Mouse (Mus musculus): ENCODE data around the gene Cmss1. TPM values are rescaled to one million over a fixed set of nuclear protein-coding genes. Genes with fewer than 3 reads are reported as not detected.
A peak's percentile ranks its signal among the peaks of the same experiment; 100 is the strongest.

Cmss1 gene
- polyA plus RNA-seq, 1 experiment from 2014 or later, result 27.5 TPM

DNA sequence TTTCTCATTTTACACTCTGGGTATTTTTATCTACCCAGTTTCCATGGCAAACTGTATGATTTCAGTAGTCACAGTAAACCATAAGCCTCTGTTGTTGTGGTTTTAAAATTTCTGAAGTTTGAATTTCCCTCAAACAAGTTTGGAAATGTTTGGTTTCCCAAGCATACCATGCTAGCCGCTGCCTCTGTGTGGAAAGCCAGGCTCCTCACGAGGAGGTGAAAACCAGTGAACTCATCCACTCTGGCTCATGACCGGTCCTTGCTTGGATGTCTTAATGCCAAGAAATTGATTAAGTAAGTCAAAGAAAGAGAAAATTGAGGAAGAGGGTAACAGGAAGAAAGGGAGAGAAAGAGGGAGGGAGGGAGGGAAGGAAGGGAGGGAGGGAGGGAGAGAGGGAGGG, 48.4 kb downstream of the Cmss1 start:
- Histone ChIP-seq H3K4me1 (replicated peaks) (peaks cover 32% of the 10 kb centered on the region), H3K27ac (ENCODE audit: poor library complexity, severe bottlenecking) (no peak overlapping the region), H3K27me3 (replicated peaks) (no peaks in the 10 kb centered on the region), H3K4me2 (no peak overlapping the region), H3K9me3 (replicated peaks) (no peaks in the 10 kb centered on the region), H3K9ac (no peak overlapping the region), H3K4me3 (no peak overlapping the region), H3K36me3 (peaks cover 9% of the 10 kb centered on the region)
- WGBS, result 83% methylated on average over 3 of the region's 3 CpGs
- no peak for ATAC-seq (ENCODE audit: insufficient number of reproducible peaks, low FRiP score)

GRCm38 (mm10) chr16:57556244-57556643, 50.4 kb downstream of the Cmss1 start:
- no peak overlapping the region for H3K9ac ChIP-seq
- H3K9me3 ChIP-seq (replicated peaks), result no peaks in the 10 kb centered on the region
- no peak overlapping the region for H3K27ac ChIP-seq (ENCODE audit: poor library complexity, severe bottlenecking)
- peaks cover 34% of the 10 kb centered on the region for H3K4me1 ChIP-seq (replicated peaks)
- WGBS, result 60% methylated on average over 2 of the region's 2 CpGs
- ATAC-seq (ENCODE audit: insufficient number of reproducible peaks, low FRiP score), result no peak
- no peak overlapping the region for H3K4me2 ChIP-seq
- no peaks in the 10 kb centered on the region for H3K27me3 ChIP-seq (replicated peaks)
- no peak overlapping the region for H3K4me3 ChIP-seq
- H3K36me3 ChIP-seq, result peaks cover 11% of the 10 kb centered on the region

DNA sequence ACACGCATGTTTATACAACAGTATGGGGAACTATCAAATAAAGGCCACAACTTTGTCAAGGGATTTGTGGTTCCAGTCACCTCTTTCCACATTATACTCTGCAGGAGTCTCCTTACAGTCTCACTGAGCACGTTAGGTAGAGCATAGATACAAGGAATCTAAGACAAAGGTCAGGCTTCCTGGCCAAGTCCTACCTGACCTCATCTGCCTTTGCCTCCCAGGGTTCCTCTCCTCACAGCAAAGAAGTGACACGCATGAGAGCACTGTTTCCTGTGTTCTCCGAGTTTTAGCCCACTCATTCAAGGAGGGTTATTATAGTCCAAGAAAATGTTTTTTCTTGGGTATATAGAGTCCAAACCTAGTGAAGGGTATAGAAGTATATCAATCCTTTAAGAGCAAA, 51.0 kb downstream of the Cmss1 start:
- no peak overlapping the region for H3K4me2 ChIP-seq
- no peaks in the 10 kb centered on the region for H3K9me3 ChIP-seq (replicated peaks)
- H3K4me3 ChIP-seq, result no peak overlapping the region
- peaks cover 11% of the 10 kb centered on the region for H3K36me3 ChIP-seq
- no peak for ATAC-seq (ENCODE audit: insufficient number of reproducible peaks, low FRiP score)
- H3K27me3 ChIP-seq (replicated peaks), result no peaks in the 10 kb centered on the region
- no peak overlapping the region for H3K27ac ChIP-seq (ENCODE audit: poor library complexity, severe bottlenecking)
- H3K9ac ChIP-seq, result no peak overlapping the region
- 76% methylated on average over 4 of the region's 4 CpGs for WGBS
- H3K4me1 ChIP-seq (replicated peaks), result peaks cover 36% of the 10 kb centered on the region

GRCm38 (mm10) chr16:57554886-57555400, 51.7 kb downstream of the Cmss1 start:
- ATAC-seq (ENCODE audit: insufficient number of reproducible peaks, low FRiP score), result no peak
- H3K4me2 ChIP-seq, result no peak overlapping the region
- H3K27me3 ChIP-seq (replicated peaks), result no peaks in the 10 kb centered on the region
- H3K36me3 ChIP-seq, result peaks cover 10% of the 10 kb centered on the region
- no peak overlapping the region for H3K27ac ChIP-seq (ENCODE audit: poor library complexity, severe bottlenecking)
- H3K4me1 ChIP-seq (replicated peaks), result peaks cover 38% of the 10 kb centered on the region
- H3K9ac ChIP-seq, result no peak overlapping the region
- no peaks in the 10 kb centered on the region for H3K9me3 ChIP-seq (replicated peaks)
- no peak overlapping the region for H3K4me3 ChIP-seq
- WGBS, result 80% methylated on average over 6 of the region's 6 CpGs

- ATAC-seq (ENCODE audit: insufficient number of reproducible peaks, low FRiP score), result no peak
- Histone ChIP-seq H3K4me2 (no peak overlapping the region), H3K27ac (ENCODE audit: poor library complexity, severe bottlenecking) (no peak overlapping the region)
These were observed 53.4 kb downstream of the Cmss1 start for GRCm38 (mm10) chr16:57553235-57553634.

DNA sequence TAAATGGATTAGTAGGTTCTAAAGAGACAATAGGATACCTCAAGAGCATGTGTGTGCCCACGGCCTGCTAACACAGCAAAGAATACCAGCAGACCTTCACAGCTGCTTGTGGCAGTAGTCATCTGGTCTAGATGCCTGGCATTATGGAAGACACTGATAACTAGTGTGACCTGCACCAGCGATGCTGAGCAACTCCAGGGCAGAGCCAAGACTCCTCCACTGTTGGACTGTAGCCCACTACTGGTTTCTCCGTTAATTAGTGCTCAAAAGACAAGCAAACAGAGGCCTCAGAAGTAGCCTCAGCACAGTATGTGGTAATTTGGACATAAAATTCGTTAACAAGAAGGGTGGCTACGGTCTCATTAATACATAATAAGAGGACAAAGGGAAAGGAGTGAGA, 54.0 kb downstream of the Cmss1 start:
- H3K36me3 ChIP-seq, result peaks cover 7% of the 10 kb centered on the region; the same call in 1 of the 2 replicates
- H3K4me2 ChIP-seq, result no peak overlapping the region
- H3K9ac ChIP-seq, result no peak overlapping the region
- H3K9me3 ChIP-seq (replicated peaks), result no peaks in the 10 kb centered on the region
- ATAC-seq (ENCODE audit: insufficient number of reproducible peaks, low FRiP score), result no peak
- H3K4me3 ChIP-seq, result no peak overlapping the region
- H3K4me1 ChIP-seq (replicated peaks), result peaks cover 42% of the 10 kb centered on the region
- no peaks in the 10 kb centered on the region for H3K27me3 ChIP-seq (replicated peaks)
- WGBS, result 82% methylated on average over 5 of the region's 5 CpGs
- no peak overlapping the region for H3K27ac ChIP-seq (ENCODE audit: poor library complexity, severe bottlenecking)

More at GRCm38 (mm10) chr16:57553235-57553634, 53.4 kb downstream of the Cmss1 start:
- Histone ChIP-seq H3K36me3 (peaks cover 7% of the 10 kb centered on the region; the same call in 1 of the 2 replicates), H3K9ac (no peak overlapping the region), H3K4me3 (no peak overlapping the region), H3K27me3 (replicated peaks) (no peaks in the 10 kb centered on the region), H3K9me3 (replicated peaks) (no peaks in the 10 kb centered on the region), H3K4me1 (replicated peaks) (peaks cover 38% of the 10 kb centered on the region)

DNA sequence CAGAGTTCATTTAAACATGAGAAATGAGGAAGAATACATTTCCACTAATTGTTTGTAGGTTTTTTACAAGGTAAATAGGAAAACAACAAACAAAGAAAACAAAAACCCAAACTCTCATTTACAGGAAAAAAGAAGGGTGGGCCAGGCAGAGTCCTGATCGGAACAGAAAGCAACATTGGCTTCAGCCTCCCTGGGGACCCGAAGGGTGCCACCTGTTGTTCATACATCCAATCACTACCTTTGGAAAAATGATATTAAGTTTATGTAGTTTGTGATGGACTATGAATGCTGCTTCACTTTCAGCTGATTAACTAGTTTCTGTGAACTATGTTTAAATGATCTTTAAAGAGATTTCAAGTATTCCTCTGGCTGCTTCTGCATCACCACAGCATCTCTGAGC, 55.0 kb downstream of the Cmss1 start:
- Histone ChIP-seq H3K9ac (no peak overlapping the region), H3K4me1 (replicated peaks) (peaks cover 48% of the 10 kb centered on the region), H3K9me3 (replicated peaks) (no peaks in the 10 kb centered on the region), H3K36me3 (peaks cover 7% of the 10 kb centered on the region; the same call in 1 of the 2 replicates), H3K27ac (ENCODE audit: poor library complexity, severe bottlenecking) (no peak overlapping the region), H3K4me2 (peak overlapping the region; percentile 27), H3K4me3 (no peak overlapping the region), H3K27me3 (replicated peaks) (no peaks in the 10 kb centered on the region)
- ATAC-seq (ENCODE audit: insufficient number of reproducible peaks, low FRiP score), result no peak
- 73% methylated on average over 2 of the region's 2 CpGs for WGBS

- H3K9me3 ChIP-seq (replicated peaks), result no peaks in the 10 kb centered on the region
- WGBS, result 43% methylated on average over 2 of the region's 2 CpGs
- H3K27ac ChIP-seq (ENCODE audit: poor library complexity, severe bottlenecking), result no peak overlapping the region
- H3K4me2 ChIP-seq, result peak overlapping the region; percentile 65
- no peak for ATAC-seq (ENCODE audit: insufficient number of reproducible peaks, low FRiP score)
- peak overlapping the region; percentile 62; the same call in 1 of the 2 replicates for H3K9ac ChIP-seq
- no peaks in the 10 kb centered on the region for H3K27me3 ChIP-seq (replicated peaks)
- H3K4me1 ChIP-seq (replicated peaks), result peaks cover 44% of the 10 kb centered on the region
- H3K36me3 ChIP-seq, result peaks cover 7% of the 10 kb centered on the region; the same call in 1 of the 2 replicates
- H3K4me3 ChIP-seq, result peak overlapping the region; percentile 42
These were observed 55.8 kb downstream of the Cmss1 start for GRCm38 (mm10) chr16:57550817-57551216.

DNA sequence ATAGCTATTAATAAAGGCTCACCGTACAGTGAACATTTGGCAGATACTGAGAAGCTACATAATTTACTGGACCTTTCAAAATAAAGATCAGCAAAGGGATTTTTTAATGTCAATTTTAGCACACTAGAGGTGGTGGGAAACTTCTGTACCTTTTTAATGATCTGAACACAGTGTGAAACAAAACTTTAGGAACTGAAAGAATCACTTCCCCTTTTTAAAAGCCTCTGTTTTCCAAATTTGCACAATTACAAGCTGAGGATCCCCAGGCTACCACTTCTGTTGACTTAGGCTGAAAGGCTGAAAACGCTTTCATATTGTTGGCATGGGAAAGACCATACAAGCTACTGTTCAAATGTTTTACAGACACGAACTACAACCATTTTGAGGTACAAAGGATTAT, 56.6 kb downstream of the Cmss1 start:
- H3K4me1 ChIP-seq (replicated peaks), result peaks cover 46% of the 10 kb centered on the region
- no peak for ATAC-seq (ENCODE audit: insufficient number of reproducible peaks, low FRiP score)
- H3K9ac ChIP-seq, result peak overlapping the region; percentile 64; the same call in 1 of the 2 replicates
- peaks cover 7% of the 10 kb centered on the region; the same call in 1 of the 2 replicates for H3K36me3 ChIP-seq
- 29% methylated on average over 3 of the region's 3 CpGs for WGBS
- peak overlapping the region; percentile 61 for H3K4me2 ChIP-seq
- H3K4me3 ChIP-seq, result peak overlapping the region; percentile 78
- H3K27ac ChIP-seq (ENCODE audit: poor library complexity, severe bottlenecking), result no peak overlapping the region
- no peaks in the 10 kb centered on the region for H3K27me3 ChIP-seq (replicated peaks)
- H3K9me3 ChIP-seq (replicated peaks), result no peaks in the 10 kb centered on the region

DNA sequence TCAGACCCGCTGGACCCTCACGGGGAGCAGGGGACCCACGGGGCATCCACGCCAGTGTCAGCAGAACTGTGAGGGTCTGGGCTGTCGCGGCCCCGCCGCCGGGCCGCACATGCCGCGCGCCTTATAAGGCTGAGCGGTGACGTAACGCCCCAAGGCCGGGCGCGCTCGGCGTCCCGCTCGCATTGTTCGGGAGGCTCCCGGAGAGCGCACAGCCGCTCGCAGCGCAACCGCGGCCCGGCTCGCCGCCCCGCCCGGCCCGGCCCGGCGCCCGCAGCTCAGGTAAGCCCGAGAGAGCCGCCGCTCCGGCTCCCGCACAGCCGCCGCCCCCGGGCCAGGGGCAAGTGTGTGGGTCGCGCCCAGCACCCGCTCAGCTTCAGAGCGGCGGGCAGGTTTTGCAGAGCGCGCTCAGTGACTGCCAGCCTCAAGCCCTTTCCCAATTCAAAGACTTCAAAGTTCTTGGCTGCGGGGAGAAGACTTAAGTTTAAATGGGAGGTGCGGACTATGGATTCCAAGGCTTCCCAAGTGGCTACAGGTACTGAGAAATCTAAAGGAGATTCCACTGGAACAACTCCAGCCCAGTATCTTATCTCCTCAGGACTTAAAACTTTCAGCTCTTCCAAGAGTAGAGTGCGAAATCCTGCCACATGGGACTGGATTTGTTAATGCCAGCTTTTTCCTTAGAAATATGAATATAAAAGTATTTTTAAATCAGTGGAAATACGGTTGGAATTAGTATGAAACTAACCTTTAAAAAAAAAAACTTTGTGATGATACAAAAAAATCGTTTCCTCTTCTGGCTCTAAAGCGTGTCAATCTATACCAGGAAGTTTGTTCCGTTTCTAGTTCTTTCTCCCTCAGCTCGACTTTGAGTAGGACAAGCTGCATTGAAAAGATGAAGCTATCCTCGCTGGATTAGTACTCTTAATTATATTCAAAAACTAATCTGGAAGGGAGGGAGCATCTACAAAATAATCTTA, 57.3 kb downstream of the Cmss1 start:
- no peaks in the 10 kb centered on the region for H3K27me3 ChIP-seq (replicated peaks)
- H3K9ac ChIP-seq, result peak overlapping the region; percentile 91
- WGBS, result under 1% methylated on average over 63 of the region's 64 CpGs
- peak overlapping the region; percentile 83 for H3K27ac ChIP-seq (ENCODE audit: poor library complexity, severe bottlenecking)
- H3K4me2 ChIP-seq, result peak overlapping the region; percentile 75
- H3K36me3 ChIP-seq, result peaks cover 7% of the 10 kb centered on the region; the same call in 1 of the 2 replicates
- no peaks in the 10 kb centered on the region for H3K9me3 ChIP-seq (replicated peaks)
- H3K4me1 ChIP-seq (replicated peaks), result peaks cover 42% of the 10 kb centered on the region
- H3K4me3 ChIP-seq, result peak overlapping the region; percentile 78
- ATAC-seq (ENCODE audit: insufficient number of reproducible peaks, low FRiP score), result peak; percentile 94

DNA sequence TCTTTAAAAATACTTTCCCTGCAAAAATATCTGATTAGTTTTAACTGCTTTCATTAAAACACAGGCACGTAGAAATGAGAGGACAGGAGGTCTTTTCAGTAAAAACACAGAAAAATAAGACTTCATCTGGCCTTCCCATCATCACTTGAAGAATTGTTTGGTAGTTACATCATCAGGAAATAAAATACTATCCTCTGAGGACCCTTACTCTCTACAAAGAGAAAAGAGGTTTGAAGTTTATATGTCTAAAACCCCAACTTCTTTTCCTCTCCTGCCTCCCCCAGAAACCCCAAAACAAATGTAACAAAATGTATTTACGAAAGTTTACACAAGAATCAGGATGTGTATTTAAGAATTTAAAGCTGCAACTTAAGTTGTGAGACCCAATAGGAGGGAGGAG, 58.1 kb downstream of the Cmss1 start:
- H3K4me3 ChIP-seq, result peak overlapping the region; percentile 78
- no peak for ATAC-seq (ENCODE audit: insufficient number of reproducible peaks, low FRiP score)
- peak overlapping the region; percentile 91 for H3K9ac ChIP-seq
- peaks cover 7% of the 10 kb centered on the region; the same call in 1 of the 2 replicates for H3K36me3 ChIP-seq
- WGBS, result 51% methylated on average over 2 of the region's 2 CpGs
- no peaks in the 10 kb centered on the region for H3K27me3 ChIP-seq (replicated peaks)
- H3K4me2 ChIP-seq, result peak overlapping the region; percentile 75
- peaks cover 39% of the 10 kb centered on the region for H3K4me1 ChIP-seq (replicated peaks)
- H3K27ac ChIP-seq (ENCODE audit: poor library complexity, severe bottlenecking), result peak overlapping the region; percentile 83; the same call in 1 of the 2 replicates
- 0 out of 2 replicates have a peak, but pooled peaks cover under 1% of the 10 kb centered on the region for H3K9me3 ChIP-seq (replicated peaks)
